Mouse (Mus musculus): ENCODE measurements around the gene Grik3. TPM values are rescaled to one million over a fixed set of nuclear protein-coding genes. Genes with fewer than 3 reads are reported as not detected.

Gene Grik3
- polyA plus RNA-seq, 1 experiment from 2014 or later, result not detected

- WGBS, result 81% methylated on average over 14 of the region's 14 CpGs
- no peaks in the 10 kb centered on the region for H3K4me1 ChIP-seq (ENCODE audit: control insufficient read depth, insufficient read depth, low read length)
- no peak for ATAC-seq (ENCODE audit: insufficient number of reproducible peaks, low FRiP score, low TSS enrichment, low read depth)
Measured at GRCm38 (mm10) chr4:125617851-125618250, 127.4 kb downstream of the Grik3 start.

GRCm38 (mm10) chr4:125618524-125619320 is 128.2 kb downstream of the Grik3 start:
- no peaks in the 10 kb centered on the region for H3K9me3 ChIP-seq (ENCODE audit: control insufficient read depth, low read length)
- no peak for ATAC-seq (ENCODE audit: insufficient number of reproducible peaks, low FRiP score, low TSS enrichment, low read depth)
- no peak overlapping the region for H3K9ac ChIP-seq (ENCODE audit: low read length)
- no peaks in the 10 kb centered on the region for H3K27me3 ChIP-seq (ENCODE audit: control insufficient read depth, insufficient read depth, low read length)
- 84% methylated on average over 8 of the region's 8 CpGs for WGBS
- no peaks in the 10 kb centered on the region for H3K36me3 ChIP-seq (ENCODE audit: control insufficient read depth, insufficient read depth, low read length)
- H3K27ac ChIP-seq (replicated peaks; ENCODE audit: low read depth, low read length), result no peak overlapping the region
- H3K4me3 ChIP-seq (ENCODE audit: low read depth, low read length), result no peak overlapping the region
- no peaks in the 10 kb centered on the region for H3K4me1 ChIP-seq (ENCODE audit: control insufficient read depth, insufficient read depth, low read length)
- H3K4me2 ChIP-seq (ENCODE audit: low read depth, severe bottlenecking), result no peak overlapping the region
- DNase-seq (ENCODE audit: low spot score), result no peak

More at GRCm38 (mm10) chr4:125617851-125618250, 127.4 kb downstream of the Grik3 start:
- Histone ChIP-seq H3K4me3 (ENCODE audit: low read depth, low read length) (no peak overlapping the region), H3K9me3 (ENCODE audit: control insufficient read depth, low read length) (no peaks in the 10 kb centered on the region), H3K36me3 (ENCODE audit: control insufficient read depth, insufficient read depth, low read length) (no peaks in the 10 kb centered on the region), H3K27ac (replicated peaks; ENCODE audit: low read depth, low read length) (no peak overlapping the region), H3K9ac (ENCODE audit: low read length) (no peak overlapping the region), H3K4me2 (ENCODE audit: low read depth, severe bottlenecking) (no peak overlapping the region), H3K27me3 (ENCODE audit: control insufficient read depth, insufficient read depth, low read length) (no peaks in the 10 kb centered on the region)
- no peak for DNase-seq (ENCODE audit: low spot score)

GRCm38 (mm10) chr4:125624885-125625678 is 134.6 kb downstream of the Grik3 start:
- ATAC-seq (ENCODE audit: insufficient number of reproducible peaks, low FRiP score, low TSS enrichment, low read depth) (no peak), DNase-seq (ENCODE audit: low spot score) (no peak)
- WGBS, result 91% methylated on average over 9 of the region's 9 CpGs
- Histone ChIP-seq H3K27ac (replicated peaks; ENCODE audit: low read depth, low read length) (no peak overlapping the region), H3K4me3 (ENCODE audit: low read depth, low read length) (no peak overlapping the region), H3K9me3 (ENCODE audit: control insufficient read depth, low read length) (no peaks in the 10 kb centered on the region), H3K4me2 (ENCODE audit: low read depth, severe bottlenecking) (no peak overlapping the region), H3K4me1 (ENCODE audit: control insufficient read depth, insufficient read depth, low read length) (no peaks in the 10 kb centered on the region), H3K36me3 (ENCODE audit: control insufficient read depth, insufficient read depth, low read length) (no peaks in the 10 kb centered on the region), H3K27me3 (ENCODE audit: control insufficient read depth, insufficient read depth, low read length) (no peaks in the 10 kb centered on the region), H3K9ac (ENCODE audit: low read length) (no peak overlapping the region)

- WGBS, result 74% methylated on average over 4 of the region's 4 CpGs
- DNase-seq (ENCODE audit: low spot score) (no peak), ATAC-seq (ENCODE audit: insufficient number of reproducible peaks, low FRiP score, low TSS enrichment, low read depth) (no peak)
- no peak overlapping the region for H3K4me3 ChIP-seq (ENCODE audit: low read depth, low read length)
- H3K4me1 ChIP-seq (ENCODE audit: control insufficient read depth, insufficient read depth, low read length), result no peaks in the 10 kb centered on the region
- no peaks in the 10 kb centered on the region for H3K9me3 ChIP-seq (ENCODE audit: control insufficient read depth, low read length)
- no peaks in the 10 kb centered on the region for H3K27me3 ChIP-seq (ENCODE audit: control insufficient read depth, insufficient read depth, low read length)
- no peaks in the 10 kb centered on the region for H3K36me3 ChIP-seq (ENCODE audit: control insufficient read depth, insufficient read depth, low read length)
- no peak overlapping the region for H3K9ac ChIP-seq (ENCODE audit: low read length)
- no peak overlapping the region for H3K27ac ChIP-seq (replicated peaks; ENCODE audit: low read depth, low read length)
- H3K4me2 ChIP-seq (ENCODE audit: low read depth, severe bottlenecking), result no peak overlapping the region
Measured at GRCm38 (mm10) chr4:125629544-125629943, 139.0 kb downstream of the Grik3 start.

GRCm38 (mm10) chr4:125635037-125635436 is 144.5 kb downstream of the Grik3 start:
- H3K4me2 ChIP-seq (ENCODE audit: low read depth, severe bottlenecking), result no peak overlapping the region
- H3K27me3 ChIP-seq (ENCODE audit: control insufficient read depth, insufficient read depth, low read length), result no peaks in the 10 kb centered on the region
- H3K4me1 ChIP-seq (ENCODE audit: control insufficient read depth, insufficient read depth, low read length), result no peaks in the 10 kb centered on the region
- H3K36me3 ChIP-seq (ENCODE audit: control insufficient read depth, insufficient read depth, low read length), result no peaks in the 10 kb centered on the region
- no peak overlapping the region for H3K27ac ChIP-seq (replicated peaks; ENCODE audit: low read depth, low read length)
- H3K4me3 ChIP-seq (ENCODE audit: low read depth, low read length), result no peak overlapping the region
- ATAC-seq (ENCODE audit: insufficient number of reproducible peaks, low FRiP score, low TSS enrichment, low read depth) (no peak), DNase-seq (ENCODE audit: low spot score) (no peak)
- no peak overlapping the region for H3K9ac ChIP-seq (ENCODE audit: low read length)
- 83% methylated on average over 11 of the region's 11 CpGs for WGBS
- no peaks in the 10 kb centered on the region for H3K9me3 ChIP-seq (ENCODE audit: control insufficient read depth, low read length)

GRCm38 (mm10) chr4:125636616-125637304 is 146.3 kb downstream of the Grik3 start:
- whole genome bisulfite sequencing, result 77% methylated on average over 13 of the region's 13 CpGs
- no peaks in the 10 kb centered on the region for H3K27me3 ChIP-seq (ENCODE audit: control insufficient read depth, insufficient read depth, low read length)
- H3K4me2 ChIP-seq (ENCODE audit: low read depth, severe bottlenecking), result no peak overlapping the region
- H3K36me3 ChIP-seq (ENCODE audit: control insufficient read depth, insufficient read depth, low read length), result no peaks in the 10 kb centered on the region
- no peaks in the 10 kb centered on the region for H3K4me1 ChIP-seq (ENCODE audit: control insufficient read depth, insufficient read depth, low read length)
- H3K4me3 ChIP-seq (ENCODE audit: low read depth, low read length), result no peak overlapping the region
- ATAC-seq (ENCODE audit: insufficient number of reproducible peaks, low FRiP score, low TSS enrichment, low read depth) (no peak), DNase-seq (ENCODE audit: low spot score) (no peak)
- H3K9me3 ChIP-seq (ENCODE audit: control insufficient read depth, low read length), result no peaks in the 10 kb centered on the region
- no peak overlapping the region for H3K27ac ChIP-seq (replicated peaks; ENCODE audit: low read depth, low read length)
- no peak overlapping the region for H3K9ac ChIP-seq (ENCODE audit: low read length)

- H3K36me3 ChIP-seq (ENCODE audit: control insufficient read depth, insufficient read depth, low read length), result no peaks in the 10 kb centered on the region
- ATAC-seq (ENCODE audit: insufficient number of reproducible peaks, low FRiP score, low TSS enrichment, low read depth), result no peak
Measured at GRCm38 (mm10) chr4:125637364-125637763, 146.9 kb downstream of the Grik3 start.

GRCm38 (mm10) chr4:125640520-125640919 is 150.0 kb downstream of the Grik3 start:
- Histone ChIP-seq H3K9ac (ENCODE audit: low read length) (no peak overlapping the region), H3K4me1 (ENCODE audit: control insufficient read depth, insufficient read depth, low read length) (no peaks in the 10 kb centered on the region), H3K27me3 (ENCODE audit: control insufficient read depth, insufficient read depth, low read length) (no peaks in the 10 kb centered on the region), H3K4me3 (ENCODE audit: low read depth, low read length) (no peak overlapping the region), H3K9me3 (ENCODE audit: control insufficient read depth, low read length) (no peaks in the 10 kb centered on the region), H3K27ac (replicated peaks; ENCODE audit: low read depth, low read length) (no peak overlapping the region), H3K36me3 (ENCODE audit: control insufficient read depth, insufficient read depth, low read length) (no peaks in the 10 kb centered on the region), H3K4me2 (ENCODE audit: low read depth, severe bottlenecking) (no peak overlapping the region)
- DNase-seq (ENCODE audit: low spot score) (no peak), ATAC-seq (ENCODE audit: insufficient number of reproducible peaks, low FRiP score, low TSS enrichment, low read depth) (no peak)
- WGBS, result 82% methylated on average over 9 of the region's 9 CpGs

More at GRCm38 (mm10) chr4:125637364-125637763, 146.9 kb downstream of the Grik3 start:
- no peak overlapping the region for H3K9ac ChIP-seq (ENCODE audit: low read length)
- H3K27ac ChIP-seq (replicated peaks; ENCODE audit: low read depth, low read length), result no peak overlapping the region
- H3K4me2 ChIP-seq (ENCODE audit: low read depth, severe bottlenecking), result no peak overlapping the region
- H3K27me3 ChIP-seq (ENCODE audit: control insufficient read depth, insufficient read depth, low read length), result no peaks in the 10 kb centered on the region
- no peaks in the 10 kb centered on the region for H3K4me1 ChIP-seq (ENCODE audit: control insufficient read depth, insufficient read depth, low read length)
- WGBS, result 87% methylated on average over 13 of the region's 13 CpGs
- no peak for DNase-seq (ENCODE audit: low spot score)
- no peak overlapping the region for H3K4me3 ChIP-seq (ENCODE audit: low read depth, low read length)
- H3K9me3 ChIP-seq (ENCODE audit: control insufficient read depth, low read length), result no peaks in the 10 kb centered on the region
